Mouse (Mus musculus) cerebellum, postnatal 10 days (tissue): Measurements from ENCODE around the gene Tut7.
A peak's percentile ranks its signal among the peaks of the same experiment; 100 is the strongest.
"Not testable (repeated sequence)": the region's sequence is repeated elsewhere in the genome, so short reads cannot be mapped to it uniquely, and the experiment has no call there.

ENCODE experiments used
- DNase-seq, 2 experiments: peaks; one replicate each; pipeline ENCODE4 v3.0.0; 2021; ENCODE audit warnings: mixed read lengths in 2 of 2

The Tut7 gene

DNA sequence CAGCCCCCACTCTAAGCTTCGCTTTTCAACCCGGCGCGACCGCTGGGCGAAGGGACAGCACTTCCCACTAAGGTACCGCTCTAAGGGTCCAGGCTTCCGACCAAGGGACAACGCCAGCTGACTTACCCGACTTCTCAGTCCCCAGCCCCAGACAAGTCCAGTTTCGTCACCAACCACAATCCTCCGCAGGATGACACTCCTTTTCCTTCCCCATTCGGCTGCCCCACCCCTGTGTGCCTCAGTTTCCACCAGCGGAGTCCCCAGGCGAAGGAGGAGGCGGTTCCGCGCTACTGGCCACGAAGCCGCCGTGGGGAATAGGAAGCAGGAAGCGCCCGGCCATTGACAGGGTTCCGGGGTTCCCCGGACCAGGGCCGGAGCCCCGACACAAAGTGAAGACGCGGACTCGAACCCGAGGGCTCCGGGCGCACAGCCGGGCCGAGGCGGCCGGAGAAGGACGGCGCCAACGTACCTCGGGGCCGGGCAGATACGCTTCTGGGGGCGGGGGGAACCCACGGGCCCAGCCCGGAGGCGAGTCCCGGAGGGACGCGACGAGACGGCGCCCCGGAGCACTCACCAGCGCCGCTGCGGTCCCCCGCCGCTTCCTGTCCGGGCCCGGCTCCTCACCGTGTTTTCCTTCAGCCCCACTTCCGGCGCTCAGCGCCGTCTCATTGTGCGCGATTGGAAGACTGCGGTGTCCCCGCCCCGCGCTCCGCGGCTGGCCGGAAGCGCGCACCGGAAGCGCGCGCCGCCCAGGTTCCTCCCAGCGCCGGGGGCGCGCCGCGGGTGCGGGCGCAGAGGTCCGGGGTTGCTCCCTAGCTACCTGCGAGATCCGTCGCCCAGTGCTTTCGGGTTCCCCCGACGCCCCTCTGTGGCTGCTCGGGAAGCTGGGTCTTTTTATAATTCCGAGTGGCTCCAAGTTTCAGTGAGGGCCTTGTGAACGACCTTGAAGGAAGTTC is at the start of gene Tut7:
Gene Tut7, minus strand, starts transcription at position 641 of the 956 bp plus-strand sequence.
- DNase-seq, result peak; percentile 94 to 95

DNA sequence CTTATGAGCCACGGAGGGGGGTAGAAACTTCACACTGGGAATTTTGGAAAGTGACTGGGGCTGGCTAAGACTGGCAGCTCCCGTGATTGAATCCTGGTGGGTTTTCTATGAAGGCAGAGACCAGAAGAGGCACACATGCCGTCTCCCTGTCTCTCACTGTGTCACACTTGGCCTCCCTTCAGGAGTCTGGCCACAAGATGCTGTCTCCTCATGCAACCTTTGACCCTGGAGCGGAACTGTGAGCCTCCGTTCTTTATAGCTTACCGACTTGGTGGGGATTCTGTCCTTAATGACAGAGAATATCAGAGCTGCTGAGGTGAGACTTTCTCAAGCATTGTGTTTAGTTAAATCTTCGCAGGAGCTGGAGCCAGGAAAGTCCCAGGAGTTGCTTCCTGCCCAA is 49.5 kb upstream of the Tut7 start:
- peak in 1 of 2 experiments; percentile 57 for DNase-seq

DNA sequence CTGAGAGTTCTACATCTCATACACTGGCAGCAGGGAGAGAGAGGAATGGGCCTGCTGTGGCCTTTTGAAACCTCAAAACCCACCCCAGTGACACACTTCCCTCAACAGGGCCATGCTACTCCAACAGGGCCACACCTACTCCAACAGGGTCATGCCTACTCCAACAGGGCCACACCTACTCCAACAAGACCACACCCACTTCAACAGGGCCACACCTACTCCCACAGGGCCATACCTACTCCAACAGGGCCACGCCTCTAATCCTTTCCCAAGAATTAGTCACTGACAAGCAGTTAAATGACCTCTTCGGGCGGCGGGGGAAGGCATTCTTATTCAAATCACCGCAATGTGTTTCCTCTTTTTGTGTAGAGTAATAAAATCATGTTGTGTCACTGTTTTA is 47.1 kb upstream of the Tut7 start:
- no peak for DNase-seq

DNA sequence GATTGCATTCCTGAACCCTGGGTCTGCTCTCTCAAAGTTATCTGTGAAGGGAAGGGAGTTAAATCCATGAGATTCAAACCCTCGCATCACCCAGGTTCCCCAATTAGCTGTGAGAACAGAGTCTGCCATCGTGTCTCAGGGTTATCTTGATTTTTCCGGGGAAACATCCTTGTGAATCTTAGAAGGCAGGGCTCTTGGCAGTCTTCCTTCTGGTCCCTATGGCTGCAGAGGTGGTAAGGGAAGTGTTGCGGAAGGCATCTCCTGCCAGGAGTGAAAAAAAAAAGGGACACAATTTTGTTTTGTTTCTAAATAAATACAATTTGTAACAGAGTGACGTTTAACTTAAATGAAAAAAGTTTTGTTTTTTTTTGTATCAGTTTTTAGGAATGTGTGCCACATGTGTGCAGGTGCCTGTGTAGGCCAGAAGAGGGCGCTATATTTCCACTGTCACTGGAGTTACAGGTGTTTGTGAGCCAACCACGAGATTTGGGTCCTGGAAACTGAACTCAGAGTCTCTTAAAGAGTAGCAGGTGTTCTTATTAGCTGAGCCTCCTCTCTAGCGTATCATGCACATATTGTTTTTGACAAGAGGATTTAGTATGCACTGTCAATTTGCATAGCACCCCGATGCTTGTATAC is 45.2 kb upstream of the Tut7 start:
- no peak for DNase-seq

DNA sequence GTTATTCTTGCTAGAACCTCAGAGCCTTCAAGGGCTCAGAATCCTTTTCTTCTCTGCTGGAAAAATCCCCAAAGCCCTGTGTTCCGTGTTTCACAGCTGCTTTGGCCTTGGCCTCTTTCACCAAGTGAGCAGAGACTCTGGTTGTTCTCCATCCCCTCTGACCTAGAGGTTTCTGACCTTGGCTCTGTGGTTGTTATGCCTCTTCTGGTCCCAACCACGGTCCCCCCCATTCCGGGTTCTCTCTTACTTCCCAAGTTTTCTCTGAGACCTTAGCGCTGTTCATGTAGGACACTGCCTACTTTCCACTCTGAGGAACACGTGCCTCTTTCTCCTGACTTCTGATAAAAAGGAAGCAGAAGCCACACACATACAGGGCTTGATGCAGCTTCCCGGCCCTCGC is 44.2 kb upstream of the Tut7 start:
- no peak for DNase-seq

DNA sequence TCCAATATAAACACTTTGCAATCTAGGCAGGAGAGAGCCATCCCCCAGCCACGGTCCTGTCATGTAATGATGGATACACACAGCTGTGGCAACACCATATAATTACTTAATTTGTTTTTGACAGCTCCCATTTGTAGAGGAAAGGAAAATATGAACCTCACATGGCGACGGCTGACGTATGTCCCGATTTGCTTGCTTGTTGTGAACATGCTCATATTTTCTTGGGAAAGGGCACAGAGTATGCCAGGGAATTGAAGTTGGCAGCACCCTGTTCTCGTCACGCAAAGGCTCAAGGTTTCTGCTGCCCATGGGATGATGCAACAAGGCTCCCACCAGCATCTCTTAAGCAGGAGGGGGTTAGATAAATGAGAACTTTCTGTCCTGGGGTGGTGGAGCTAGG is 36.6 kb upstream of the Tut7 start:
- DNase-seq, result no peak

DNA sequence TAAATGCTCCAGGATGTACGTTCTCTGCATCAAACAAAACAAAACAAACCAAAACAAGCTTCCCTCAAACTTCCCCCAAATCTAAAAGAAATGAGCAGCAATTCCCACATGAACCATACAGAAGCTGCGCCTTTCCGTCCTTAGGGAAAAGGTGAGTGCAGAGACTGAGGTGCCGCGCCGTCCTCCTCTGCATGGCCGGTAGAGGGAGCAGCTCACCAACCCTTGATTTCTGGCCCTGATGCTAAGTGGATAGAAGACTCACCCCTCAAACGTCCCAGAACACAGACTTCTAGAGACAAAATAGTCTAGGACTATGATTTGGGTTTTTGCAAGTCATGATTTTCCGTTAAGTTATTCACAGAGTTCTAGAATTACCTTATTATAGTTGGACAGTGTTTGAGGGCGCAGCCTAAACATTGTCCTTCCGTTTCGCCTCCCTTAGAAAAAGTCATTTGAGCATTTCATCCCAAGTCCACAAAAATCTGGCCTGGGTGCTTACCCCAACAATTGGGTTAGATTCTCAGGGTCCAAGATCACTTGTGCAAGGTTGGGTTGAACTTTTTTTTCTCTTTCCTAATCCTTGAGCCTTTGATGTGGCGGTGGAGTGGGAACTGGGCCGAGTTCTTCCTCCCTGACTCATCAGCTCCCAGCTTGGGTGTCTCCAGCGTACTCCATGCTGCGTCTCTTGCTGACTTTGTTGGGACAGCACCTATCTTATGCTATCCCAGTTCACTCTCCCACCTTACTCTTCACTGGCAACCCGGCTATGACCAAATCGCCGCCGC is 33.5 kb upstream of the Tut7 start:
- DNase-seq, result peak; percentile 72 to 74

DNA sequence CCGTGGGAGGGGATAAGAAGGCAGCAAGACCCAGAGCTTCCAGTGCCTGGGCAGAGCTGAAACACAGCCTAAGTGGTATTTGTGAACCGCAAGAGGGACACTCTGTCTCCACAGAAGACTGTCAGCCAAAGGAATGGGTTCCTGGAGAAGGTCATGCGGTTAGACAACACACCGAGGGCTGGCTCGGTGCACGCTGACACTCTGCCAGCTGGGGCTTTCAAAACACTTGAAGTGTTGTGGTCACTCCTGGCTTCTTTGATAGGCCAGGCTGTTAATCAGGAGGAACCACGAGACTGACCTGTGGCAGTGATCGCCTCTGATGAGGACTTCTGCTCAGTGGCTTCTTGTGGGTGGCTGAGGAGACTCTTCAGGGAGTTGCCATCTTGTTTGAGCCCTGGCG is 30.5 kb upstream of the Tut7 start:
- DNase-seq, result peak; percentile 50 to 61

DNA sequence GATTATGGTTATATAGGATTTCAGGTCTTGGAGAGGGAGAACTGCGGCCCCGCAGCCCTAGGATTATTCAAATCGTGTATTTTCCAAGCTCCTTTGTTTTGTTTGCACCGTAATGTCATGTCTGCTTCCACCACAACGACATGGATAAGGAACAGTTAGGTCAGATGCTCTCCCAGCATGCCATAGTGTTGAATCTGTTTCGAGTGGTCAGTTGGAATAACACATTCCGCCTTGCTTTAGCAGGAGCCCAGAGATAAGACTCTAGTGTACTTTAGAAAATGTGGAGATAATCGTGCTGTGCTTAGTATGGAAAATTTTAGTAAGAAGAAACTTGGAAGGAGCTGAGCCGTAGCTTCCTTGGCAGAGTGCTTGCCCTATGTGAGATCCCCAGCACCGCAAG is 27.4 kb upstream of the Tut7 start:
- DNase-seq, result no peak

DNA sequence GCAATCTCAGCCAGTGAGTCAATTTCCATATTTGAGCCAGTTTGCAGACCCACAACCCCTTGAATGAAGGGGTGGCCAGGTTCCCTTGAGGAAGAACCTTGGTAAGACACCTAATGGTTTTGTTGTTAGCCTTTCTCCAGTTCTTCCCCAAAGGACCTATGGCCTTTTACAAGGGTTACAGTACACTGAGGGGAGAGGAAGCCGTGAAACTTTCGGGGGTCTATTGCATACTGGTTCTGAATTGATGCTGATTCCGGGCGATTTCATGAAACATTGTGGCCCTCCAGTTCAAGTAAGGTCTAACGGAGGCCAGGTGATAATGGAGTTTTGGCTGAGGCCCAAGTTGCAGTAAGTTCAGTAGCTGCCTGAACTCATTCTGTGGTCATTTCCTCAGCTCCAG is 21.7 kb upstream of the Tut7 start:
- DNase-seq, result no peak

DNA sequence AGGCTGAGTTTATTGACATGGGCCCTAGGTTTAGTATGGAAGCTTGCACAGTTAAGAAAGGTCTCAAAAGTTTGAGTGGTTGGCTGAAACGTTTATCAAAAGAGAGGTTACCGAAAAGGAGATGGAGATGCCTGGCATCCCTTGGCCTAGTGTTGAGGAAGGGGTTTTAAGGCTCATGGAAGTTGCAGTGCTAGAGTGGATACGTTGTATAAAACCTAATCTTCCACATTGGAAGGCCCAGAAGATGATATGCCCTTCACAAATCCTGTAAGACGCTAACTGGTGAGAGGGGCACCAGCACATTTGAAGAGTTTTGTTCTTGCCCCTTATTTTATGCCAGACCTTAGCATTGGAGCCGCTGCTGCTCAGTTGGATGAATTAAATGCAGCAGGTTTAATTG is 21.0 kb upstream of the Tut7 start:
- DNase-seq, result no peak

DNA sequence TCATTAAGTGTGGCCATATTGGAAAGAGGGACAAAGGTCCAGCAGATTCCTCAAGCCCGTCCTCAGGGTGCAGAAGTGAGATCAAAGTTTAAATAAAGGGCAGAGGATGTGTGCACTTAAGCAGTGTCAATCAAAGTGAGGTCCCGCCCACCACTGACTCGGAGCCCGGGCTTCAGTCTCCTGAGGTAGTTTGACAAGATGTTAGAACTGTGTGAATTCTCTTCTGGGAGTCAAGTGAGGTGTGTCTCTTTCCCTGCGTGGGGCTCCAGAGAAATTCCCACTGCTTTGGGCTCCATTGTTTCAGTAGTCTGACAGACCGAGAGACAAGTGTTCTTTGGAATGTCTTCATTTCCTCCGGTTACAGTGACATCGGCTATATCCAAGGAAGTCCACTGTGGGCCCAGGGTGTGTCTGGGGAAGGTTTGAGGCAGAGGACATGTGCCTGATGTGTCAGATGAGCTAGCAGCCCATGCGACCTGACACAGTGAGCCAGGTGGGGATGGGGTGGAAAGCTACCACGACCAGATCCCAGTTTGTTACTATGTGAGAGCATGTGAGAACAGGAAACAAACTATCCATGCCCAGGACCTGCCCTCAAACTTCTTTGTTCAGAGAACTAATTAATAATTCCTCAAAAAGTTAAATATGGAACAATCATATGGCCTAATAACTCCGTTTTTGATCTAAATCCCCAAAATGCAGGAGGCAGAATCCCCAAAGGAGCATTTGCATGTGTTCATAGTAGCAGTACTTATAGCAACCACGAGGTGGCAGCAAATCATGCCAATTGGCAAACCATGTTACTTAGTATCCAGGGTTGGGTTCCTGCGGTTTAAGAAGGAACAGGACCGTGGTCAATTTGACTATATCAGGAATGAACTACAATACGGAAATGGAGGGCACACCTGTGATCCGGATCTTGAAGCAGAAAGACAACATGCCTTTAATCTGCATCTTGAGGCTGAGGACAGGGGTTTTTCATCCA is 19.6 kb upstream of the Tut7 start:
- peak; percentile 91 to 94 for DNase-seq

DNA sequence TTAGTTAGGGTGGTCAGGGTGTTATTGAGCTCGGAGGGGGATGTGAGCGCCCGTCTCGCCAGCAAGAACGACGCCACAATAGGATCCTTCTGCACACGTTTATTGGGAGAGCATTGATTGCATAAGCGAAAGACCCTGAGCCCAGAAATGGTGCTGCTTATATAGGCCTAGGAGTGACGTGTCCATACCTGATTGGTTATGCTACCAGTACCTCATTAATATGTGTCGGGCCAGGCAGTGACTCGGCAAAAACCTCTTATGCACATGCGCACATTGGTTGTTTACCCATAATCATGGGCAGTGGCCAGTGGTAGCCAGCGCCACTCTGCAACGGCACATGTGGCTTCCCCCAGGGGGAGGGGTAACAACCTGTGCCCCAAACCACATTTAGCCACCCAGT is 18.8 kb upstream of the Tut7 start:
- not testable (repeated sequence) for DNase-seq

DNA sequence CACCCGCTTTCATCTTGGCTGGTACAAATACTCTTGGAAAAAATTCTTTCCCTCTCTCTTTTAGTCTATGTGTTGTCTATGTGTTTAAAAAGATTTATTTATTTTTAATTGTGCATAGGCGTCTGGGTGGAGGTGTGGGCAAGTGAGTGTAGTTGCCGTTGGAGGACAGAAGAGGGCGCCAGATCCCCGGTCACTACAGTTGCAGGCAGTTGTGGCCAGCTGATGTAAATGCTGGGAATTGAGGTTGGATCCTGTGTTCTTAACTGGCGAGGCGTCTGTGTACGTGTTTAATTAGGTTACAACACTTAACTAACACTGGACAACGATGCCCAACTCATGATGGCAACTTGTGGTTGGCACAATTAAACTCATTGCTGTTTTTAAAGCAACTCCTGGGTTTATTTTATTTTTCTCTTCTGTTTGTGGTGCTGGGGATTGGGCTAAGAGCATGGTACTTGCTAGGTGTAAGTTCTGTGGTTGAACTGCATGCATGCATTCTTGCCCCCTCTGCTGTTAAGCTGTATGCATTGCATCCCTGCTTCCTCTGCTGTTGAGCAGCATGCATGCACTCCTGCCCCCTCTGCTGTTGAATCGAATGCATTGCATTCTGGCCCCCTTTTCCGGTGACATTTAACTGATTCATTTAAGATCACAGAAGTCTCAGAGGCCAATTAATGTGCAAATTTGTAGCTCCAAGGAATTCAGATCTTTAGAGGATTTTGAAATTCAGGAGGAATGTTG is 17.7 kb upstream of the Tut7 start:
- peak; percentile 91 to 93 for DNase-seq

DNA sequence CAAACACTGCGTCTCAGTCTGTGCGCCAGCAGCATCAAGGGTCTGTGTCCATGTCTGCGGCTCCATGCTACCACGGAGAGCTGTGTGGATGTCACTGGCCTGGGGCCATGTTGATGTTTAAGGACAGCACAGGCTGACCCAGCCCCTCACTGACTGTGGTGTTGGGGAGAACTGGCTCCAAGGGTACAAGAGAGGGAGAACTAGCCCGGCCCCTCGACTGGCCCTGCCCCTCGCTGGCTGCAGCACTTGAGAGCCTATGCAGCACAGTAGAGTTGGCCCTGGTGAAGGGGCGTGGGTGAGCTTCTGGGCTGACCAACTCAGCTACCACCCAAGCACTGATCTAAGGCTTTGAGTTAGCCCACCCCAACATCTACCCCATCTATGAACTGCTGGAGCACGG is 16.4 kb upstream of the Tut7 start:
- no peak for DNase-seq

DNA sequence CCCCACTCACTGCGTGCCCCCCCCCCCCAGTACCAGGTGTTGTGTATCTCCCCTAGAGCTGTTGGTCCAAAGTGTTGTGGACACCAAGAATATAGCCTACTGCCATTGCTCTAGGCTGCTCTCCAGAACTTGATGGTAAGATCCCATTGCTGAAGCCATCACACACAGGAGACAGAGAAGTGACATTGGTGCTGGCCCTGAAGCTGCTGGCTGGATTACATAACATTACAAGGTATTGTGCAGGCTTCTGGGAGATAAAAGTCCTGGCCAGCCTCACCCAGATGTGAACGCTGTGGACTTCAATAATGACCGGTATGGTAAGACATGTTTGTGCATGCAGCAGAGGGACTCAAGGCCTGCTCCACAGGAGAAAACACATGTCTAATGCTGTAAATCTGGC is 15.5 kb upstream of the Tut7 start:
- DNase-seq, result no peak

DNA sequence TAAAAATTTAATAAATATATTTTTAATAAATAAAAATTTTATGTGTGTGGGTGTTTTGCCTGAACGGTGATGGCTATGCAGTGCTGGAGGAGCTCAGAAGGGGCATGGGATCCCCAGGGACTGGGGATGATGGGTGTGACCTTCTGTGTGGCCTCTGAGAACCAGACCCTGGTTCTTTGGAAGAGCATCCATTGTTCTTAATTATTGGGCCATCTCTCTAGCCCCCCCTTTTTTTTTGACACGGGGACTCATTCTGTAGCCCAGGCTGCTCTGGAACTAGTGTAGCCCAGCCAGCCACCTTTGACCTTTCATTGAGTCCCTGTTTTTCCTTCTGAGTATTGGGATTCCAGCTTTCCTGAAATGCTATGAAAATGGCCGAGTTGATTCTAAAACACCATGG is 13.9 kb upstream of the Tut7 start:
- no peak for DNase-seq

DNA sequence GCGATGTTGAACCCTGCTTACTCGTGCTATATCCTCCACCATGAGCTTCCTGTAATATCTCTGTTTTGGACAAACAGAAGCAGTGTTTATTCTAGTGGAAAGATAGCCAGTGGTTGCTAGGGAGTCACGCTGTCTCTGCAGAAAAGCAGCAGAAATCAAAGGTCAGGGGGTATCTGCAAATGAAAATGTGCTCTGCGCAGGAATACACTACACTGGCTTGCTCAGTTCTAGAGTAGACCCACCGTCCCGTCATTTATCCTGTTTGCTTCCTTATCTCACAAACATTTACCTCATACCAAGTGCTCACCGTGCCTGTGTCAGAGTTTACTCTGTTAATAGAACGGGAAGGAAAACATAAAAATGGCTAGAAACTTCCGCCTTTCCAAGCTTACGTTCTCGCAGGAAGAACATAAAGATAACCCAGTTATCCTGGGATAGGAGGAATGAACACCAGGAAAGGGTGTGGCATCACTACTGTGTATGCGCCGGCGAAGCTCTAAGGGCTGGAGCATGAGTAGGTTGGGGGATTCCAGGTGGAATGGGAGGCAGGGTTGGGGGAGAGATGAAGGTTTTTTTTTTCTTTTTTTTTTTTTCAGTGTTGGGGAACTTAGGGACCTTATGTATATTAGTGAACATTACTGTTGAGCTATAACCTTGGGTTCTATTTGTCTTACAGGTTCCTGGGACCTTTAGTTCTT is 13.3 kb upstream of the Tut7 start:
- no peak for DNase-seq

DNA sequence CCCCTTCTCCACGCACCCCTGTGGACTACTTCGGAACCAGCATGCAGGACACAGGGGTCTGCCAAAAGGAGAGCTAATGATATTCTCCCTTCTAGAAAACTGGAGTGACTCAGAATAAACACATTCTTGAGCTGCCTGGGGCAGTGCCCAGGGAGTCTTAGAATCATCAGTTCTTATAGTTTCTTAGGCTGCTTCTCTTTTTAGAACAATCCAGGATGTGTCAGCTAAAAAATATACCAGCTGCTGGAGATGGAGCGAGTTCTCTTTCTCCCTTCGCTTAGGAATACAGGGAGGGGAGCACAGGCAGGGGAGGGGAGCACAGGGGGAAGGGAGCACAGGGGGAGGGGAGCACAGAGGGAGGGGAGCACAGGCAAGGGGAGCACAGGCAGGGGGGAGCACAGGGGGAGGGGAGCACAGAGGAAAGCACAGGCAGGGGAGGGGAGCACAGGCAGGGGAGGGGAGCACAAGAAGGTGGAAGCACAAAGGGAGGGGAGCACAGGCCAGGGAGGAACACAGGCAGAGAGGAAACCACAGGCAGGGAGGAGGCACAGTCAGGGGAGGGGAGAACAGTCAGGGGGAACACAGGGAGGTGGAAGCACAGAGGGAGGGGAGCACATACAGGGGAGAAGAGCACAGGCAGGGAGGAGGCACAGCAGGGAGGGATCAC is 12.0 kb upstream of the Tut7 start:
- no peak for DNase-seq

DNA sequence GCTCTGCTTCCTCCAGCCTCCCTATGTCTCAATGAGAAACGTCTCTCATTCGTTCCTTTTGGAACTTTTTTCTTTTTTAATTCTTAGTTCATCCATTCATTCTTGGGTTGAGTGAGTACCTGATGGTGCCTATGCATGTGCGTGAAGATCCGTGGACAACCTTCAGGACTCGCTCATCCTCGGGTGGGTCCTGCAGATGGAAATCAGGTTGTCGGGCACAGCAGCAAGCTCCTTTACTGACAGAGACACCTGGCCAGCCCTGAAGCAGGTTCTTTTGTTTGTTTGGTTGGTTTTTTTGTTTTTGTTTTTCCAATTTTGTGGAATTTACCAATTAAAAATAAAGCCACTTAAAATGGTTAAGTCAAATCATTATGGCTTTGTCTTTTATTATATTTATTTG is 9.9 kb upstream of the Tut7 start:
- DNase-seq, result no peak
